Mouse (Mus musculus): ENCODE measurements around the gene Gm10487. TPM values are rescaled to one million over a fixed set of nuclear protein-coding genes. Genes with fewer than 3 reads are reported as not detected.

The Gm10487 gene
- not detected for polyA plus RNA-seq (2015; fragmentation: Illumina TruSeq; extraction: RNeasy Lipid Tissue Mini Kit (QIAGEN cat#74804); ENCODE audit: insufficient read depth, low read depth, low replicate concordance)

GRCm38 (mm10) chrX:30843369-30843768 is at the start of gene Gm10487:
Gm10487 (minus strand) TSS chrX:30843469.

All from pancreas, adult 10 weeks (tissue).